Mouse (Mus musculus) neural tube, embryonic 12.5 days (tissue): ENCODE measurements around the gene Sertad1. TPM values are rescaled to one million over a fixed set of nuclear protein-coding genes. Genes with fewer than 3 reads are reported as not detected.

Experiments
- ATAC-seq: fragments of 200-750 bp; cut with Nextera tagmentation; 2 replicates; pipeline ENCODE4 v1.8.0; 2017; ENCODE audit warnings: low read depth, mild to moderate bottlenecking, moderate TSS enrichment, moderate library complexity; ENCODE audit not compliant: low FRiP score
- H3K27ac ChIP-seq: fragments of 300-500 bp; sonication (generic); 2 replicates; pipeline ENCODE4 v1.5.1; 2016
- H3K27me3 ChIP-seq: fragments of 300-500 bp; sonication (generic); replicated peaks from 2 replicates; pipeline ENCODE4 v1.6.1; 2016; ENCODE audit warnings: mild to moderate bottlenecking
- H3K36me3 ChIP-seq: fragments of 300-500 bp; sonication (generic); 2 replicates; pipeline ENCODE4 v1.6.1; 2016; ENCODE audit warnings: mild to moderate bottlenecking
- H3K4me1 ChIP-seq: fragments of 300-500 bp; sonication (generic); 2 replicates; pipeline ENCODE4 v1.6.1; 2016
- H3K4me2 ChIP-seq: fragments of 300-500 bp; sonication (generic); replicated peaks from 2 replicates; pipeline ENCODE4 v1.6.1; 2016; ENCODE audit warnings: mild to moderate bottlenecking
- H3K4me3 ChIP-seq: fragments of 300-500 bp; sonication (generic); 2 replicates; pipeline ENCODE4 v1.5.1; 2016
- H3K9ac ChIP-seq: fragments of 300-500 bp; sonication (generic); 2 replicates; pipeline ENCODE4 v1.6.1; 2016; ENCODE audit warnings: mild to moderate bottlenecking
- H3K9me3 ChIP-seq: fragments of 300-500 bp; sonication (generic); 2 replicates; pipeline ENCODE4 v1.6.1; 2016; ENCODE audit warnings: mild to moderate bottlenecking
- WGBS: fragments of 180-500 bp; shearing (Covaris S2); methylation state at CpG from one replicate; pipeline ENCODE4 v1.1.7; 2016; 5-methylcytosine and 5-hydroxymethylcytosine counted together
- polyA plus RNA-seq: library from polyadenylated mRNA; unstranded; fragments of >200 nt; fragmentation: Nextera tagmentation; extraction: Ambion mirVana; gene quantifications from 2 replicates; pipeline ENCODE4 v1.2.1, GENCODE M21; 2016

The Sertad1 gene
- polyA plus RNA-seq, 1 experiment from 2014 or later: 14.6 TPM

GRCm38 (mm10) chr7:27454461-27455121, 32.1 kb upstream of the Sertad1 start:
- WGBS: 82% methylated on average over 10 of the region's 10 CpGs
- Histone ChIP-seq H3K4me2 (no peak overlapping the region), H3K27ac (no peak overlapping the region), H3K9ac (no peak overlapping the region), H3K9me3 (no peaks in the 10 kb centered on the region), H3K4me1 (no peaks in the 10 kb centered on the region), H3K36me3 (no peaks in the 10 kb centered on the region), H3K27me3 (no peaks in the 10 kb centered on the region), H3K4me3 (no peak overlapping the region)
- ATAC-seq: no peak

DNA sequence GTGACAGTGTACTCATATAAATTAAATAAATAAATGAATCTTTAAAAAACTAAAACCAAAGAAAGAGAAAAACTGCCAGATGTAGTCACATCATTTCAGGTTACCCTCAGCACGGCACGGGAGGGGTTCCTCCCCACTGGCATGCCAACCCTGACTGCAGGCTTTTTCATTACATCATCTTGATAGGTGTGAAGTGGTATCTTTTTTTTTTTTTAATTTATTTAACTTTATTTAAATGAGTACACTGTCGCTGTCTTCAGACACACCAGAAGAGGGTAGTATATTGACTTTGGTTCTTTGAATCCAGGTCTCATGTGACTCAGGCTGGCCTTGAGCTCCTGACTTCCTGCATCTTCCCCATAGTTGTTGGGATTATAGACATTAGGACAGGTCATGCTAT, 31.4 kb upstream of the Sertad1 start:
- WGBS: 86% methylated on average over 3 of the region's 3 CpGs
- H3K36me3 ChIP-seq: no peaks in the 10 kb centered on the region
- H3K9ac ChIP-seq: no peak overlapping the region
- no peak overlapping the region for H3K4me3 ChIP-seq
- H3K27ac ChIP-seq: no peak overlapping the region
- no peak for ATAC-seq
- H3K27me3 ChIP-seq: no peaks in the 10 kb centered on the region
- no peaks in the 10 kb centered on the region for H3K9me3 ChIP-seq
- no peak overlapping the region for H3K4me2 ChIP-seq
- no peaks in the 10 kb centered on the region for H3K4me1 ChIP-seq

GRCm38 (mm10) chr7:27458614-27459013, 28.1 kb upstream of the Sertad1 start:
- H3K4me2 ChIP-seq: no peak overlapping the region
- no peak overlapping the region for H3K4me3 ChIP-seq
- WGBS: 92% methylated on average over 4 of the region's 4 CpGs
- H3K9ac ChIP-seq: no peak overlapping the region
- H3K9me3 ChIP-seq: no peaks in the 10 kb centered on the region
- H3K27me3 ChIP-seq: no peaks in the 10 kb centered on the region
- ATAC-seq: no peak
- no peaks in the 10 kb centered on the region for H3K36me3 ChIP-seq
- H3K4me1 ChIP-seq: no peaks in the 10 kb centered on the region
- H3K27ac ChIP-seq: no peak overlapping the region

GRCm38 (mm10) chr7:27459640-27460039, 27.1 kb upstream of the Sertad1 start:
- H3K4me1 ChIP-seq: no peaks in the 10 kb centered on the region
- 93% methylated on average over 5 of the region's 5 CpGs for WGBS
- no peak overlapping the region for H3K4me3 ChIP-seq
- no peak overlapping the region for H3K4me2 ChIP-seq
- H3K9me3 ChIP-seq: no peaks in the 10 kb centered on the region
- no peak overlapping the region for H3K9ac ChIP-seq
- H3K27ac ChIP-seq: no peak overlapping the region
- H3K27me3 ChIP-seq: no peaks in the 10 kb centered on the region
- ATAC-seq: no peak
- no peaks in the 10 kb centered on the region for H3K36me3 ChIP-seq

GRCm38 (mm10) chr7:27460477-27460876, 26.2 kb upstream of the Sertad1 start:
- no peak overlapping the region for H3K4me3 ChIP-seq
- no peaks in the 10 kb centered on the region for H3K9me3 ChIP-seq
- no peak for ATAC-seq
- H3K9ac ChIP-seq: no peak overlapping the region
- no peaks in the 10 kb centered on the region for H3K27me3 ChIP-seq
- no peaks in the 10 kb centered on the region for H3K4me1 ChIP-seq
- WGBS: 87% methylated on average over 6 of the region's 6 CpGs
- H3K4me2 ChIP-seq: no peak overlapping the region
- no peaks in the 10 kb centered on the region for H3K36me3 ChIP-seq
- H3K27ac ChIP-seq: no peak overlapping the region

DNA sequence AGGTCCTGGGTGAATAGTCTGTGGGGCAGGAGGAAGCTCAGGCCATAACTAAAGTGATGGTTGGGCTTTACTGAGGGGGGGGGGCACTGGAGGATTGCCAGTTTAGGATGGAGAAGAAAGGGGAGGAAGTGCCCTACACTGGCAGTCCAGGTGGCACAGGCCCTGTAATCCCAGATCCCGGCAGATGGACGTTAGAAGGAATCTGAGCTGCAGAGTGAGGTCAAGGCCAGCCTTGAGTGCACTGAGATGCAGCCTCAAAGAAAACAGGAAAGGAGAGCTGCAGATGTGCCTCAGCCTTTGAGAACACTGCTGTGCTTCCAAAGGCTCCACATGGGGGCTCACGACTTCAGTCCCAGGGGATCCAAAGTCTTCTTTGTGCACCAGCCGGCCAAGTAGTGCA, 19.1 kb upstream of the Sertad1 start:
- no peak overlapping the region for H3K4me2 ChIP-seq
- WGBS: 54% methylated on average over 4 of the region's 4 CpGs
- no peaks in the 10 kb centered on the region for H3K27me3 ChIP-seq
- no peak overlapping the region for H3K27ac ChIP-seq
- H3K36me3 ChIP-seq: no peaks in the 10 kb centered on the region
- no peaks in the 10 kb centered on the region for H3K4me1 ChIP-seq
- H3K4me3 ChIP-seq: no peak overlapping the region
- no peaks in the 10 kb centered on the region for H3K9me3 ChIP-seq
- H3K9ac ChIP-seq: no peak overlapping the region
- no peak for ATAC-seq

DNA sequence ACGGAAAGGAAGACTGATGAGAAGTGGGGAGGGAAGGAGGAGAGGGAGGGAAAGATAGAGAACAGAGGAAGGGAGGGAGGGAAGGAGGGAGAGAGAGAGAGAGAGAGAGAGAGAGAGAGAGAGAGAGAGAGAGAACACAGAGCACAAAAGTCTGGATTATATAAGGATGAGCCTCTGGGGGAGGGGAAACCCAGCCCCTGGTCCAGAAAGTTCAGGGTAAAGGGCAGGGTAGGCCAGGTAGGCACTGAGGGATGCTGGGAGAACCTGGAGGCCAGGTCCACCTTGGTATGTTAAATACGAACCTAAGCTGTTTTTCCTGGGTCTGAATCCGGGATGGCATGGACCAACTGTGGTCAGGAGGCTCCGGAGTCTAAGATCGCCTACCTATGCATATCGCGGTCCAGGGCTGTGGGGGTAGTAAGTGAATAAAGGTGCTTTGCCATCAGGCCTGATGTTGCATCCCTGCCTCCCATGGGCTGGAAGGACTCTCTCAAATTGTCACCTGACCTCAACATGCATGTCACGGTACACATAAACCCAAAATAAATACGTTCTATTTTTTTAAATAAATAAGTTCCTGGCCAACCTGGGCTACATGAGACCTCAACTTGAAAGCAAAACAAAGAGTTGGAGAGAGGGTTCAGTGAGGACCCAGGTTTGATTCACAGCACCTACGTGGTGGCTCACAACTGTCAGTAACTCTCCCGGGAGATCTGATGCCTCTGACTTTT, 15.2 kb upstream of the Sertad1 start:
- 91% methylated on average over 11 of the region's 11 CpGs for WGBS
- no peak overlapping the region for H3K27ac ChIP-seq
- H3K4me1 ChIP-seq: no peaks in the 10 kb centered on the region
- no peaks in the 10 kb centered on the region for H3K27me3 ChIP-seq
- no peak for ATAC-seq
- no peaks in the 10 kb centered on the region for H3K9me3 ChIP-seq
- H3K4me3 ChIP-seq: no peak overlapping the region
- H3K36me3 ChIP-seq: peaks cover 8% of the 10 kb centered on the region; the same call in 1 of the 2 replicates
- no peak overlapping the region for H3K4me2 ChIP-seq
- H3K9ac ChIP-seq: no peak overlapping the region

DNA sequence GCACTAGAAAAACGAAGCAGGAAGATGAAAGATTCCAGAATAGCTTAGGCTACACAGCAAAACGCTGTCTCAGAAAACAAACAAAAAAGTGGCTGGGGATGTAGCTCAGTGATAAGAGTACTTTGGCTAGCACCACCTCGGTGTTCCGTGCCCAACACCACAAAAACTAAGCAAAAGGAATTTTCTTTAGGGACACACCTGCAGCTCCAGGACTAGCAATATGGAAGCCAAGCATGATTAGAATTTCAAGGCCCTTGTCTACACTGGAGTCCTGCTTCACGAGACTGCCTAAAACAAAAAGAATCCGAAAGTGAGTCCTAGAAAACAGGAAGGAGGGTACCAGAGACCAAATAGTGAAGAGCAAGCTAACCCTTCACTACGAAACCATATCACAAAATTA, 14.1 kb upstream of the Sertad1 start:
- H3K4me2 ChIP-seq: peak overlapping the region; percentile 76
- no peak overlapping the region for H3K4me3 ChIP-seq
- 56% methylated on average over 7 of the region's 7 CpGs for WGBS
- H3K27ac ChIP-seq: no peak overlapping the region
- no peak overlapping the region for H3K9ac ChIP-seq
- H3K4me1 ChIP-seq: no peaks in the 10 kb centered on the region
- peaks cover 14% of the 10 kb centered on the region for H3K36me3 ChIP-seq
- H3K9me3 ChIP-seq: no peaks in the 10 kb centered on the region
- no peak for ATAC-seq
- H3K27me3 ChIP-seq: no peaks in the 10 kb centered on the region

GRCm38 (mm10) chr7:27473156-27473834, 13.4 kb upstream of the Sertad1 start, which contains the start of gene Sertad3:
Sertad3 (plus strand) TSS chr7:27473768.
- ATAC-seq: peak; percentile 95
- Histone ChIP-seq H3K4me1 (no peaks in the 10 kb centered on the region), H3K9me3 (no peaks in the 10 kb centered on the region), H3K4me2 (peak within 1 kb of the TSS; percentile 76), H3K36me3 (peaks cover 14% of the 10 kb centered on the region), H3K9ac (peak within 1 kb of the TSS; percentile 70), H3K27ac (peak within 1 kb of the TSS; percentile 81), H3K27me3 (no peaks in the 10 kb centered on the region), H3K4me3 (peak within 1 kb of the TSS; percentile 69)
- WGBS: under 1% methylated on average over 36 of the region's 36 CpGs

DNA sequence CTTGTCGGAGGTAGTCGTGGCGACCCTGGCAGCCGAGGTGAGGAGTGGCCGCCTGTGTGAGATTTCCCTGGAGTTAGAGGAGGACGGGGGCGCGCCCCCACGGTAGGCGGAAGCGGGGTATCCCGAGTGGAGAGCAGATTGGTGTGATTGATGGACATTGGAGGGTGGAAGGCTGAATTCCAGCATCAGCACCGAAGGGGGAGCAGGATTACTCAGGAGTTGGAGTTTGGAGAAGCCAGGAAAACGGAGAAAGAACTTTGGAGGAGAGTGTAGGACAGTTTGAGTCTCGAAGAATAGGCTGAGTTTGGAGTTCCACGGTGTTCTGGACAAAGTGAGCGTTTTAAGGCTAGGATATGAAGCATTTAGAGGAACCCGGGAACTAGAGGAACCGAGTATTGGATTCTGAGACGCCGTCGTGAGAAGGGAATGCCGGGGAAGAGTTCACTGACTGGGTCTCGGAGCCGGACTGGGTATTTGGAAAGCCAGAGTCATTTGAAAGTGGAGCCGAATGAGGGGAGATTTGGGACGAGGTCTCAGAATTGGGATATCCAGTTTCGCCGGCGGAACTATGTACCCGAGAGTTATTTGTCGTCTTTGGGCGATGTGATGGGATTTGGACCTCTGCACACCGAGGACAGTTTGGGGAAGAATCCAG, 12.7 kb upstream of the Sertad1 start:
- WGBS: under 1% methylated on average over 34 of the region's 34 CpGs
- no peak; the same call in 1 of the 2 replicates for ATAC-seq
- Histone ChIP-seq H3K36me3 (peaks cover 14% of the 10 kb centered on the region), H3K4me1 (no peaks in the 10 kb centered on the region), H3K27me3 (no peaks in the 10 kb centered on the region), H3K27ac (peak overlapping the region; percentile 81), H3K9ac (peak overlapping the region; percentile 70), H3K4me2 (peak overlapping the region; percentile 76), H3K4me3 (peak overlapping the region; percentile 69), H3K9me3 (no peaks in the 10 kb centered on the region)

- peak overlapping the region; percentile 70 for H3K9ac ChIP-seq
- H3K4me1 ChIP-seq: no peaks in the 10 kb centered on the region
- ATAC-seq: peak; percentile 81
- H3K9me3 ChIP-seq: no peaks in the 10 kb centered on the region
- no peaks in the 10 kb centered on the region for H3K27me3 ChIP-seq
- under 1% methylated on average over 23 of the region's 23 CpGs for WGBS
- no peak overlapping the region for H3K27ac ChIP-seq
- H3K4me2 ChIP-seq: peak overlapping the region; percentile 76
- H3K36me3 ChIP-seq: peaks cover 14% of the 10 kb centered on the region
- H3K4me3 ChIP-seq: peak overlapping the region; percentile 69
Measured at GRCm38 (mm10) chr7:27474490-27474954, 12.2 kb upstream of the Sertad1 start.

DNA sequence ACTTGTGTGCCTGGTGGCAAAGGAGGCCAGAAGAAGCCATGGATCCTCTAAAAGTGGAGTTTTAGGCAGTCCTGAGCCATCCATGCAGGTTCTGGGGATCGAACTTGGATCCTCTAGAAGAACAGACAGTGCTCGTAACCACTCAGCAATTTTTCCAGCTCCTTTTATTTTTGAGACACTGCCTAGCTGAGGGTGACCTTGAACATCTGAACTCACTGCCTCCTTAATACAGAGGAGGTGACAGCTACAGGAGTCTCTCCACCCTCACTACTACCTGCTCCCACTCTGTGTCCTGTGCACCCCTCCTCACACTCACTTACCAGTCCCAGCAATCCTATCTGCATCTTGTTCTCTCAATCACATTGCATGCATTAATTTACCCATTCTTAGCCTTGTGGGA, 11.1 kb upstream of the Sertad1 start:
- no peak for ATAC-seq
- H3K4me2 ChIP-seq: peak overlapping the region; percentile 76; the same call in 1 of the 2 replicates
- no peak overlapping the region for H3K27ac ChIP-seq
- 82% methylated on average over 2 of the region's 2 CpGs for WGBS
- H3K4me3 ChIP-seq: no peak overlapping the region
- H3K9ac ChIP-seq: no peak overlapping the region
- no peaks in the 10 kb centered on the region for H3K27me3 ChIP-seq
- H3K4me1 ChIP-seq: no peaks in the 10 kb centered on the region
- no peaks in the 10 kb centered on the region for H3K9me3 ChIP-seq
- peaks cover 14% of the 10 kb centered on the region for H3K36me3 ChIP-seq
